Mouse (Mus musculus) R1 (cell line): ENCODE results near the gene Cox8a.

ENCODE experiments used
- DNase-seq: peaks from one replicate; pipeline ENCODE4 v3.0.0-alpha.2; 2018; ENCODE audit warnings: low read depth, low spot score

Gene Cox8a

GRCm38 (mm10) chr19:7217162-7217925, at the start of gene Cox8a:
Gene Cox8a (minus strand): TSS chr19:7217616.
- peak; percentile 100 for DNase-seq

GRCm38 (mm10) chr19:7266421-7266831, 49.0 kb upstream of the Cox8a start:
- DNase-seq = peak; percentile 32

GRCm38 (mm10) chr19:7265478-7266191, 48.2 kb upstream of the Cox8a start:
- DNase-seq = peak; percentile 76

GRCm38 (mm10) chr19:7264766-7265331, 47.4 kb upstream of the Cox8a start:
- peak; percentile 91 for DNase-seq

- peak; percentile 89 for DNase-seq
These were observed 46.8 kb upstream of the Cox8a start for GRCm38 (mm10) chr19:7264088-7264765.

- peak; percentile 85 for DNase-seq
These were observed 45.2 kb upstream of the Cox8a start for GRCm38 (mm10) chr19:7262592-7262991.

GRCm38 (mm10) chr19:7261964-7262363, 44.5 kb upstream of the Cox8a start:
- DNase-seq = peak; percentile 80

GRCm38 (mm10) chr19:7261476-7261875, 44.1 kb upstream of the Cox8a start:
- peak; percentile 99 for DNase-seq

GRCm38 (mm10) chr19:7257881-7258280, 40.5 kb upstream of the Cox8a start:
- peak; percentile 55 for DNase-seq

GRCm38 (mm10) chr19:7246021-7246420, 28.6 kb upstream of the Cox8a start:
- DNase-seq = peak; percentile 97

- peak; percentile 93 for DNase-seq
These were observed 23.6 kb upstream of the Cox8a start, which contains the start of gene Naa40 for GRCm38 (mm10) chr19:7240782-7241690. Gene Naa40 (minus strand): TSS chr19:7241183.

GRCm38 (mm10) chr19:7240291-7240690, 22.9 kb upstream of the Cox8a start:
- DNase-seq = peak; percentile 39

- DNase-seq = no peak
These were observed 22.2 kb upstream of the Cox8a start for GRCm38 (mm10) chr19:7239574-7239973.

GRCm38 (mm10) chr19:7236742-7237141, 19.3 kb upstream of the Cox8a start:
- no peak for DNase-seq

GRCm38 (mm10) chr19:7236011-7236410, 18.6 kb upstream of the Cox8a start:
- DNase-seq = no peak

- peak; percentile 41 for DNase-seq
These were observed 18.0 kb upstream of the Cox8a start for GRCm38 (mm10) chr19:7235461-7235860.

- DNase-seq = peak; percentile 89
These were observed 17.3 kb upstream of the Cox8a start for GRCm38 (mm10) chr19:7234537-7235221.

- no peak for DNase-seq
These were observed 9.1 kb upstream of the Cox8a start for GRCm38 (mm10) chr19:7226511-7226914.

GRCm38 (mm10) chr19:7225096-7225690, 7.8 kb upstream of the Cox8a start:
- no peak for DNase-seq

GRCm38 (mm10) chr19:7224253-7224652, 6.8 kb upstream of the Cox8a start:
- DNase-seq = no peak
